Mouse (Mus musculus) bone marrow, adult 2 months (tissue): ENCODE data around the gene Naa16.

Experiments
- CTCF ChIP-seq: fragments of 200-500 bp; IDR thresholded peaks from 2 replicates; pipeline ENCODE4 v1.5.1; 2011; ENCODE audit warnings: low read length, control low read depth; ENCODE audit not compliant: control insufficient read depth, insufficient read depth
- POLR2A ChIP-seq: fragments of 200-500 bp; IDR thresholded peaks from 2 replicates; pipeline ENCODE4 v1.6.1; 2011; ENCODE audit warnings: low read depth, mild to moderate bottlenecking, control low read depth, low read length, borderline replicate concordance; ENCODE audit not compliant: control insufficient read depth

DNA sequence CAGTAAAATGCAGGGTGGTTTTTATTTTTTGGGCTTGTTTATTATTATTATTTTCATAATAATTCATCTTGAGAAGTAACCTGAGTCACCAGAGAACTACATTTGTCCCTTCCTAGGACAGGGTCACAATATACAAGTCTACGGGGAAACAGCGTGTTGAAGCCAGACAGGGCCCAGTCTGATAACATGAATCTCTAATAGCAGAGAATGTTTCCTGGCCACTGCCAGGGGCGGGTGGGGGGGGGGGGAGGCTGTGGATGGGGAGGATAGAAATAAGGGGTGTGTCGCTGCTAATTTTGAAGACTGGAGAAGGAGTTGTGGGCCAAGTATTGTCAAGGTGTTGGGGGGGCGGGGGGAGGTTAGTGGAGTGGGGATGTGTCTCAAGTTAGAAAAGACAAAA is 82.7 kb downstream of the Naa16 start:
- TF ChIP-seq CTCF (no peak), POLR2A (no peak)
